8 mouse cellular contexts compared by ENCODE assay signal in genomic region chr4:148087907-148088527, GRCm38 (mm10). TPM values are rescaled to one million over a fixed set of nuclear protein-coding genes. Genes with fewer than 3 reads are reported as not detected.
DNase-seq lines count a peak whose midpoint lies in the region; ATAC-seq and TF ChIP-seq lines count a peak whose summit lies in the region.

TSS of gene Agtrap (minus strand) at chr4:148088031.

- H3K4me3 ChIP-seq in ES-E14 (ENCODE audit: insufficient read depth in 1 of 2, low read depth in 1 of 2, low read length in 2 of 2, poor library complexity in 1 of 2, severe bottlenecking in 1 of 2) = peak within 1 kb of the TSS; percentile 73 to 79
- peak within 1 kb of the TSS; percentile 52 for H3K4me3 ChIP-seq in forebrain, embryonic 15.5 days
- H3K4me3 ChIP-seq in layer of hippocampus, adult 2 months = peak within 1 kb of the TSS; percentile 72
- peak within 1 kb of the TSS; percentile 77 for H3K4me3 ChIP-seq in lung, embryonic 14.5 days (ENCODE audit: low read depth, low read length)
- peak within 1 kb of the TSS; percentile 56 for H3K4me3 ChIP-seq in olfactory bulb, adult 2 months (ENCODE audit: insufficient read depth, low read depth, low read length)
- peak within 1 kb of the TSS; percentile 89 for H3K4me3 ChIP-seq in thymus, adult 2 months (ENCODE audit: control insufficient read depth, insufficient read depth, low read length)

- TF ChIP-seq POLR2A in olfactory bulb, adult 2 months (IDR thresholded peaks at IDR 0.05; ENCODE audit: insufficient read depth, low read depth, low read length) = 0 out of 2 replicates have a peak, but pooled peaks have one; percentile 27
- peak; percentile 80 for TF ChIP-seq POLR2A in thymus, adult 2 months (IDR thresholded peaks at IDR 0.05; ENCODE audit: control insufficient read depth, extremely low read depth, insufficient read depth, low read length, poor library complexity)

- TF ChIP-seq CTCF in layer of hippocampus, adult 2 months (conservative IDR thresholded peaks at IDR 0.05) = no peak
- no peak for TF ChIP-seq CTCF in lung, embryonic 14.5 days (IDR thresholded peaks at IDR 0.05; ENCODE audit: low read depth)
- no peak for TF ChIP-seq CTCF in olfactory bulb, adult 2 months (IDR thresholded peaks at IDR 0.05; ENCODE audit: insufficient read depth, low read depth, low read length)
- peak; percentile 51; the same call in 1 of the 2 replicates for TF ChIP-seq CTCF in thymus, adult 2 months (IDR thresholded peaks at IDR 0.05; ENCODE audit: borderline replicate concordance, control insufficient read depth, extremely low read depth, insufficient read depth, low read length, poor library complexity)

- H3K4me2 ChIP-seq in forebrain, embryonic 15.5 days (replicated peaks) = peak within 1 kb of the TSS; percentile 77
- peak within 1 kb of the TSS; percentile 87 for H3K4me2 ChIP-seq in lung, embryonic 14.5 days

- no peaks in the 10 kb centered on the region for H3K27me3 ChIP-seq in forebrain, embryonic 15.5 days
- no peaks in the 10 kb centered on the region for H3K27me3 ChIP-seq in lung, embryonic 14.5 days (ENCODE audit: insufficient read depth, low read length)
- no peaks in the 10 kb centered on the region for H3K27me3 ChIP-seq in thymus, adult 2 months (ENCODE audit: control insufficient read depth, insufficient read depth, low read length)

- ATAC-seq in forebrain, embryonic 15.5 days (replicated peaks) = peak; percentile 94
- ATAC-seq in lung, embryonic 14.5 days (ENCODE audit: insufficient read depth) = peak; percentile 93

- H3K9me3 ChIP-seq in ES-E14 (ENCODE audit: control insufficient read depth, insufficient read depth, low read depth, low read length) = no peaks in the 10 kb centered on the region
- H3K9me3 ChIP-seq in forebrain, embryonic 15.5 days = no peaks in the 10 kb centered on the region
- H3K9me3 ChIP-seq in lung, embryonic 14.5 days (ENCODE audit: low read depth, low read length) = no peaks in the 10 kb centered on the region

- peak within 1 kb of the TSS; percentile 98 for H3K27ac ChIP-seq in ES-E14 (ENCODE audit: insufficient read depth, low read depth, low read length, poor library complexity, severe bottlenecking)
- peak within 1 kb of the TSS; percentile 68 for H3K27ac ChIP-seq in forebrain, embryonic 15.5 days (replicated peaks)
- H3K27ac ChIP-seq in layer of hippocampus, adult 2 months = peak within 1 kb of the TSS; percentile 85
- peak within 1 kb of the TSS; percentile 26; the same call in 1 of the 2 replicates for H3K27ac ChIP-seq in lung, embryonic 14.5 days (ENCODE audit: low read depth)
- no peak within 1 kb of the TSS for H3K27ac ChIP-seq in olfactory bulb, adult 2 months (ENCODE audit: insufficient read depth, low read depth, low read length)
- H3K27ac ChIP-seq in thymus, adult 2 months (ENCODE audit: control insufficient read depth, insufficient read depth, low read length) = peak within 1 kb of the TSS; percentile 75

- peaks cover 10 to 17% of the 10 kb centered on the region in 2 experiments for H3K4me1 ChIP-seq in ES-E14 (ENCODE audit: control insufficient read depth in 2 of 2, insufficient read depth in 2 of 2, low read length in 2 of 2, poor library complexity in 1 of 2)
- peaks cover 15% of the 10 kb centered on the region for H3K4me1 ChIP-seq in forebrain, embryonic 15.5 days
- H3K4me1 ChIP-seq in lung, embryonic 14.5 days (ENCODE audit: insufficient read depth) = peaks cover 13% of the 10 kb centered on the region
- peaks cover 11% of the 10 kb centered on the region for H3K4me1 ChIP-seq in olfactory bulb, adult 2 months (ENCODE audit: control insufficient read depth, insufficient read depth, low read length)
- peaks cover 48% of the 10 kb centered on the region for H3K4me1 ChIP-seq in thymus, adult 2 months (replicated peaks; ENCODE audit: control insufficient read depth, insufficient read depth, low read length)

- peak within 1 kb of the TSS; percentile 80 for H3K9ac ChIP-seq in ES-E14 (ENCODE audit: insufficient read depth, low read depth, low read length, poor library complexity, severe bottlenecking)
- H3K9ac ChIP-seq in forebrain, embryonic 15.5 days (replicated peaks) = peak within 1 kb of the TSS; percentile 48
- H3K9ac ChIP-seq in lung, embryonic 14.5 days = peak within 1 kb of the TSS; percentile 80

- in situ Hi-C loops in ES-E14 (cut with MboI; ENCODE audit: low sequenced_read_pairs in 2 of 2, unreplicated experiment in 2 of 2) = no loop called here

- peaks cover 3% of the 10 kb centered on the region; the same call in 1 of the 2 replicates for H3K36me3 ChIP-seq in ES-E14 (ENCODE audit: control insufficient read depth, insufficient read depth, low read length, poor library complexity, severe bottlenecking)
- no peaks in the 10 kb centered on the region for H3K36me3 ChIP-seq in forebrain, embryonic 15.5 days
- H3K36me3 ChIP-seq in lung, embryonic 14.5 days (ENCODE audit: insufficient read depth) = no peaks in the 10 kb centered on the region
- H3K36me3 ChIP-seq in thymus, adult 2 months (ENCODE audit: control insufficient read depth, insufficient read depth, low read length) = no peaks in the 10 kb centered on the region

- WGBS in forebrain, embryonic 15.5 days = 5% methylated on average over 34 of the region's 34 CpGs
- WGBS in lung, embryonic 14.5 days = 6% methylated on average over 33 of the region's 34 CpGs
- WGBS in olfactory bulb, adult 2 months = 4% methylated on average over 34 of the region's 34 CpGs
- WGBS in thymus, adult 2 months = 7% methylated on average over 34 of the region's 34 CpGs

- intact Hi-C loops in heart, postnatal 25 days (cut with DNase I) = no loop called here

- DNase-seq in ES-E14 (ENCODE audit: low read depth, low spot score) = no peak
- DNase-seq in cerebellum, adult 11-12 months = peak; percentile 93
- peak; percentile 93 for DNase-seq in heart, postnatal 25 days (ENCODE audit: low spot score)
- peak; percentile 93 to 94 for DNase-seq in layer of hippocampus, adult 2 months (ENCODE audit: low spot score in 2 of 2)
- DNase-seq in lung, embryonic 14.5 days = peak; percentile 97
- peak; percentile 98 for DNase-seq in thymus, adult 2 months

TF ChIP-seq in ES-E14, 5 proteins besides CTCF, POLR2A, EP300 and RAD21:
- TF ChIP-seq ZC3H11A (IDR thresholded peaks at IDR 0.05; ENCODE audit: borderline replicate concordance, low read depth, low read length) = no peak
- no peak for TF ChIP-seq CHD2 (IDR thresholded peaks at IDR 0.05; ENCODE audit: low read depth, low read length)
- TF ChIP-seq HCFC1 (IDR thresholded peaks at IDR 0.05; ENCODE audit: borderline replicate concordance, insufficient read depth, low read length) = peak; percentile 65; the same call in 1 of the 2 replicates
- no peak for TF ChIP-seq ZNF384 (IDR thresholded peaks at IDR 0.05; ENCODE audit: low read depth, low read length)

RNA-seq across cellular contexts. Expression of gene Agtrap, which starts in this region (rescaled TPM):
- 122 and 158 TPM in 2 replicates for total RNA-seq in ES-E14 (2012; rRNA removed)
- 4.6 and 5.6 TPM in 2 replicates for polyA plus RNA-seq in forebrain, embryonic 15.5 days (2015; fragmentation: Nextera tagmentation; extraction: Ambion mirVana)
- total RNA-seq in heart, postnatal 25 days (2021) = 10 to 100 TPM; 43.0 to 43.5 TPM
- total RNA-seq in layer of hippocampus, adult 2 months (2021) = 1 to 10 TPM; 7.2 to 9.8 TPM
- 11.6 and 14.2 TPM in 2 replicates for polyA plus RNA-seq in lung, embryonic 14.5 days (2014; fragmentation: Nextera tagmentation; extraction: Ambion mirVana)
- not detected in 2 replicates for polyA plus RNA-seq in olfactory bulb, adult 2 months (2012; ENCODE audit: insufficient read depth, insufficient read length, low replicate concordance, missing spikeins)
- 98.0 and 106 TPM in 2 replicates for polyA plus RNA-seq in thymus, adult 2 months (2012; rRNA removed)

Comparison
In these comparisons a context has a peak if more than half of its experiments do, and no peak if none do; other contexts are left out.
1. RNA of gene Agtrap (total RNA-seq): 122 to 158 TPM in ES-E14 and 43.0 to 43.5 TPM in heart, postnatal 25 days; 7.2 to 9.8 TPM in layer of hippocampus, adult 2 months; every median in the first group is over 4 times any median in the second.
2. Peak in every context shown above with its lines, with median percentiles within 50 percentile points of each other: H3K4me3 ChIP-seq and H3K9ac ChIP-seq.